Mouse (Mus musculus) hindbrain, embryonic 12.5 days (tissue): ENCODE results near the gene Noc2l. TPM values are rescaled to one million over a fixed set of nuclear protein-coding genes. Genes with fewer than 3 reads are reported as not detected.

Experiments used
- ATAC-seq: fragments of 200-750 bp; cut with Nextera tagmentation; 2 replicates; pipeline ENCODE4 v1.8.0; 2017; ENCODE audit warnings: moderate TSS enrichment; ENCODE audit not compliant: low FRiP score
- H3K27ac ChIP-seq: fragments of 300-500 bp; sonication (generic); 2 replicates; pipeline ENCODE4 v1.5.1; 2016; ENCODE audit warnings: mild to moderate bottlenecking
- H3K27me3 ChIP-seq: fragments of 300-500 bp; sonication (generic); 2 replicates; pipeline ENCODE4 v1.6.1; 2016; ENCODE audit warnings: mild to moderate bottlenecking
- H3K36me3 ChIP-seq: fragments of 300-500 bp; sonication (generic); 2 replicates; pipeline ENCODE4 v1.6.1; 2016; ENCODE audit warnings: mild to moderate bottlenecking
- H3K4me1 ChIP-seq: fragments of 300-500 bp; sonication (generic); 2 replicates; pipeline ENCODE4 v1.6.1; 2016
- H3K4me2 ChIP-seq: fragments of 300-500 bp; sonication (generic); replicated peaks from 2 replicates; pipeline ENCODE4 v1.6.1; 2016; ENCODE audit warnings: mild to moderate bottlenecking
- H3K4me3 ChIP-seq: fragments of 300-500 bp; sonication (generic); 2 replicates; pipeline ENCODE4 v1.5.1; 2016; ENCODE audit warnings: mild to moderate bottlenecking
- H3K9ac ChIP-seq: fragments of 300-500 bp; sonication (generic); 2 replicates; pipeline ENCODE4 v1.6.1; 2016; ENCODE audit warnings: mild to moderate bottlenecking, moderate library complexity
- H3K9me3 ChIP-seq: fragments of 300-500 bp; sonication (generic); replicated peaks from 2 replicates; pipeline ENCODE4 v1.6.1; 2016; ENCODE audit warnings: mild to moderate bottlenecking
- WGBS: fragments of 180-500 bp; shearing (Covaris S2); methylation state at CpG from one replicate; pipeline ENCODE4 v1.1.7; 2016; 5-methylcytosine and 5-hydroxymethylcytosine counted together
- polyA plus RNA-seq: library from polyadenylated mRNA; unstranded; fragments of >200 nt; fragmentation: Nextera tagmentation; extraction: Ambion mirVana; gene quantifications from 2 replicates; pipeline ENCODE4 v1.2.1, GENCODE M21; 2016

Gene Noc2l
- polyA plus RNA-seq, result 71.1 and 76.7 TPM in 2 replicates

DNA sequence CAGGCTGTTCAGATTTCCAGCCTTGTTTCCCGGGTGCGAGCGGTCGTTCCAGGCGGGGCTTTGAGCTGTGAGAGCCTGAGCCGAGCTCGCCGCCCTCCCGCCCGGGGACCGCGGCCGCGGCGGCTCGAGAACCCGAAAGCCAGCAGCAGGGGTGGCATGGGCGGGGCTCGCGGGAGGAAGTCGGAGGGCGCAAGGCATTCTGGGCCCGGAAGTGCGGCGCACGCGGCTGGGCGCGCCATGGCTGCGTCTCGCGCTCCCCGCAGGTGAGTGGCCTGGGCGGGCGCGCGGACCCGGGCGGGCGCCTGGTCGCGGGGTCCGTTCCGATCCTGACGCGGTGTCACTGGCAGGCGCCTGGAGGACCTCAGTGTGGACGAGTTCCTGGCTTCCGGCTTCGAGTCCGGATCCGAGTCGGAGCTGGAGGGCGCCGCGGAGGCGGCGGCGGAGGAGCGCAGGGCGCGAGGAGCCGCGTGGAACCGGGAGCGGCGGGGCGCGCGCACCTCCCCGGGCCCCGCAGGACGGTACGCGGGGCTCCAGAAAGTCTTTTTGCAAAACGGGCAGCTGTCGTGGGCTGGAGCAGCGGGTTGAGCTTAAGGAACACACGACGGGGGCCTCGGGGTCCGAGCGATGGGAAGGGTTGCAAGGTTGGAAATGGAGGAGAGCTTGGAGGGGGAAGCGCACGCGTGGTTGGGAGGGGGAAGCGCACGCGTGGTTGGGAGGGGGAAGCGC lies at the start of gene Noc2l:
Noc2l (plus strand) TSS at position 203 of the 726 bp plus-strand sequence.
- peaks cover 50% of the 10 kb centered on the region for H3K36me3 ChIP-seq
- H3K4me2 ChIP-seq, result peak within 1 kb of the TSS; percentile 85
- H3K9ac ChIP-seq, result peak within 1 kb of the TSS; percentile 81
- peak; percentile 88 for ATAC-seq
- H3K27me3 ChIP-seq, result no peaks in the 10 kb centered on the region
- peak within 1 kb of the TSS; percentile 75 for H3K4me3 ChIP-seq
- WGBS, result under 1% methylated on average over 78 of the region's 90 CpGs
- peaks cover 21% of the 10 kb centered on the region for H3K4me1 ChIP-seq
- H3K9me3 ChIP-seq, result no peaks in the 10 kb centered on the region
- peak within 1 kb of the TSS; percentile 91 for H3K27ac ChIP-seq

DNA sequence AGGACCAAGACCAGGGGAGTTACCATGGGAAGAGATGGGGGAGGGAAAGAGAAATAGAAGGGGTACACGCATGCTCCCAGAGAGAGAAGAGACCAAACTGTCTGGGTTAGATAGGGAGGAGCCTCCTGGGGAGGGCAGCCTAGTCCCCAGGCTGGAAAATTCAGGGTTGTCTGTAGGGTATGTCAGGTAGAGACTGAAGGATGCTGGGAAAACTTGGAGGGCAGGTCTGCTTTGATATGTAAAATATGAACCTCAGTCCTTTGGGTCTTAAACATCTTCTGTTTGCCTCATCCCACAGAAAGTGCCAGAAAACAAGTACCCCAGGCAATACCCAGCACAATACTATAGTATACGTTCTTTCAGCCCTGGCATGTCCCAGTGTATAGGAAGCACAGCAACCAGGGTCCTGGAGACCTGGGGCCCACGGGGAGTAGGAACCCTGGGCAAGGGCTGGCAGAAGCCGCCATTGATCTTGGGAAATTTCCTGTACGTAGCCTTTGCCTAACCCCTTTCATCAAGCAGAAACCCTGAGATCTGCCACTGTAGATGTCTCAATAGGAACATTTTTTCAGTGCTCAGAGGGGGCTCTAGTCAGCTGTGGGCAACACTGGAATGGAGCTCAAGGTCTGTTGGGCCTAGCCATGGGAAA lies 47.5 kb upstream of the Noc2l start:
- no peaks in the 10 kb centered on the region for H3K9me3 ChIP-seq
- H3K4me2 ChIP-seq, result peak overlapping the region; percentile 32; the same call in 1 of the 2 replicates
- H3K4me3 ChIP-seq, result no peak overlapping the region
- peaks cover 33% of the 10 kb centered on the region for H3K36me3 ChIP-seq
- peak; percentile 1; the same call in 1 of the 2 replicates for ATAC-seq
- WGBS, result 31% methylated on average over 5 of the region's 5 CpGs
- peak overlapping the region; percentile 87 for H3K27ac ChIP-seq
- peaks cover 96% of the 10 kb centered on the region for H3K4me1 ChIP-seq
- no peaks in the 10 kb centered on the region for H3K27me3 ChIP-seq
- peak overlapping the region; percentile 23; the same call in 1 of the 2 replicates for H3K9ac ChIP-seq

DNA sequence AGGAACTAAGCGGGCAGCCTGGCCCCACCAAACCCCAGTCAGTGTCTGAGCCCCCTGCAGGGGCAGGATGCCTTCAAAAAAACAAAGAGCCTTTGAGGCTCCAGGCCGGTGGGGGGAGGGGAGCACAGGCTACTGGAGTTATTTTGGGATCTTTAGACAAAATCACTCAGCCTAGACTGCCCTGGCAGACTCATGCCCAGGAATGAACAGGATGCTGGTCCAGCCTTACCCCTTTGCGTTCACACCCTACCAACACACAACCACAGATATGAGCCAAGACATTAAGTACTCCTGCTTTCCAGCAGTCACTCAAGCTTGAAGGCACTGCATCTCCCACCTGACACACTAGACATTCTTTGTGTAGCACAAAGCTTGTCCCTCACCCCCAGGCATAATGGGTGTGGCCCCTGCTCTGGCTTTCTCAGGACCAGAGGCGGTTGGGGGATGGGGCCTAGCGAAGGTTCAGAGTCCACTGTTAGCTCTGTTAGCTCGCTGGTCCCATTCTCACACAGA lies 46.9 kb upstream of the Noc2l start:
- peak overlapping the region; percentile 32 for H3K4me2 ChIP-seq
- H3K9me3 ChIP-seq, result no peaks in the 10 kb centered on the region
- H3K27ac ChIP-seq, result peak overlapping the region; percentile 87
- H3K9ac ChIP-seq, result peak overlapping the region; percentile 23; the same call in 1 of the 2 replicates
- no peaks in the 10 kb centered on the region for H3K27me3 ChIP-seq
- peak; percentile 53 for ATAC-seq
- WGBS, result 5% methylated on average over 6 of the region's 6 CpGs
- H3K36me3 ChIP-seq, result peaks cover 33% of the 10 kb centered on the region
- H3K4me1 ChIP-seq, result peaks cover 96% of the 10 kb centered on the region
- H3K4me3 ChIP-seq, result no peak overlapping the region; the same call in 1 of the 2 replicates

DNA sequence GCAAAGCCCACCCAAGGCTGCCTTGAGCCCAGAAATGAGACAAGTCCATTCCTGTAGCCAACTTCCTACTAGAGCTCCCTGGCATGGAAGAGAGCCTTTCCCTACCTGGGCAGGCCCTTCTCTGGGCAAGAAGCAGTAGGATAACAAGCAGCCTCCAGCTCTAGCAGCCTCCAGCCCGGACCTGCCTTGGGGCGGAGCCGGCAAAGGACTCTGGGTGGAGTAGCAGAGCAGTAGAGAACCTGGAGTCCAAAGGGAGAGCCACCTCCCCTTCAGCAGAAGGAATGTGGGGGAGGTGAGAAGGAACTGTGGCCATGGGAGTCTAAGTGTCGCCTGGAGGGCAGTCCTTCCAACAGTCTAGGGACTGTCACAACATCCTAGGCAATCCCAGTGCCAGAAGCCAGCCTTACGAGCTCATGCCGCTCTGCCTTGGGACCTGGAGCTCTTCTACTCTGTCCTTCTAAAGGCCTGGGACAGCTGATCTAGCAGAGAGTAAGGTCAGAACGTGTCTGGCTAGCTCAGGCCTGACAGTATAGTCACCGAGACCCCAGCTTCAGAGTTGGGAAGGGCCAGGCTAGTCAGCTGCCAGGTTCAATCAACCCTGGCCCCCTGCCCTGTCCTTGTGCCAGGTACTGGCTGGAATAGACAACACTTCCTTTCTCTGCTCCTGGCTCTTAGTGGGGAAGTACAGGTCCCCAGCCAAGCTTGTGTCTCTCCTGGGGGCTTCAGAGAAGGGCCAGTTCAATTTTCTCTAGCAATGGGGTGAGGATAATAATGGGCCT lies 43.2 kb upstream of the Noc2l start:
- 59% methylated on average over 8 of the region's 8 CpGs for WGBS
- Histone ChIP-seq H3K9me3 (no peaks in the 10 kb centered on the region), H3K4me3 (peak overlapping the region; percentile 1; the same call in 1 of the 2 replicates), H3K27ac (peak overlapping the region; percentile 44; the same call in 1 of the 2 replicates), H3K4me1 (peaks cover 86% of the 10 kb centered on the region), H3K9ac (peak overlapping the region; percentile 42; the same call in 1 of the 2 replicates), H3K36me3 (peaks cover 32% of the 10 kb centered on the region), H3K27me3 (no peaks in the 10 kb centered on the region), H3K4me2 (0 out of 2 replicates have a peak overlapping the region, but pooled peaks have one; percentile 3)
- ATAC-seq, result no peak

DNA sequence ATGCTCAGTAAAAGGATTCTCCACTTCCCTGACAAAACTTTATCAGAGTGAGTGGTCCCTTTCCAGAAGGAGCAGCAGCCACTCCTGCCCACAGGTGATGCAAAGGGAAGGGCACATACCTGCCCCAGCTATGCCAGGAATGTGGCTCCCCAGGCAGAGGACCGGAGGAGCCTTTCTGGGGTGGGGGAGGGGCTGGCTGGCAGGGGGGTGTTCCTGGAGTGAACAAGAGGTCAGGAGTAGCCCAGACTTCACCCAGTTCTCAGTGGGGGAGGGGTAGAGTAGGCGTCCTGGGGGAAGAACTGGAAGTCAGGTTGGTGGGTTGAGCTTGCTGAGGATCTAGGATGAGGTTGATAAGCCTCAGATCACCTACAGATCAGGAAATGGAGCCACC lies 42.6 kb upstream of the Noc2l start:
- ATAC-seq, result no peak
- Histone ChIP-seq H3K9me3 (no peaks in the 10 kb centered on the region), H3K4me1 (peaks cover 80% of the 10 kb centered on the region), H3K9ac (peak overlapping the region; percentile 23; the same call in 1 of the 2 replicates), H3K27ac (no peak overlapping the region), H3K27me3 (no peaks in the 10 kb centered on the region), H3K4me2 (0 out of 2 replicates have a peak overlapping the region, but pooled peaks have one; percentile 3), H3K4me3 (no peak overlapping the region; the same call in 1 of the 2 replicates), H3K36me3 (peaks cover 32% of the 10 kb centered on the region)
- 10% methylated on average over 2 of the region's 2 CpGs for WGBS

DNA sequence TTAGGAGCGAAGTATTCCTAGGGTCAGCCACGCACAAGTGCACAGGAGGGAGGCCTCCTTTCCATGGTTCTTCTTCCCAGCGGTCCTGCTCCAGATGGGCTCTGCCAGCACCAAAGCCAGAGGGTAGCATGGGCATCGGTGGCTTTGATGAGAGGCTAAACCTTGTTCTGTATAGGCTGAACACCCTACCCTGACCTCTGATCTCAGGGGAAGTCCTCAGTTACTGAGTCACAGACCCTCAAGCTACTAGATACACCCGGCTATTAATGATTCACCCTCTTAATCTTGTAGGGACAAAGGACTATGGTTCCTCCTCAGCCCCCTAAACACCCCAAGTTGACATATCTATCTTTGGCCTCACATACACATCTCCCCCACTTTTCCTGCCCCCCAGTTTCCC lies 41.9 kb upstream of the Noc2l start:
- no peak for ATAC-seq
- H3K36me3 ChIP-seq, result peaks cover 32% of the 10 kb centered on the region
- peaks cover 76% of the 10 kb centered on the region for H3K4me1 ChIP-seq
- peak overlapping the region; percentile 19; the same call in 1 of the 2 replicates for H3K9ac ChIP-seq
- H3K27me3 ChIP-seq, result no peaks in the 10 kb centered on the region
- peak overlapping the region; percentile 94 for H3K4me3 ChIP-seq
- H3K27ac ChIP-seq, result peak overlapping the region; percentile 17; the same call in 1 of the 2 replicates
- 64% methylated on average over 5 of the region's 5 CpGs for WGBS
- H3K4me2 ChIP-seq, result peak overlapping the region; percentile 89
- no peaks in the 10 kb centered on the region for H3K9me3 ChIP-seq

DNA sequence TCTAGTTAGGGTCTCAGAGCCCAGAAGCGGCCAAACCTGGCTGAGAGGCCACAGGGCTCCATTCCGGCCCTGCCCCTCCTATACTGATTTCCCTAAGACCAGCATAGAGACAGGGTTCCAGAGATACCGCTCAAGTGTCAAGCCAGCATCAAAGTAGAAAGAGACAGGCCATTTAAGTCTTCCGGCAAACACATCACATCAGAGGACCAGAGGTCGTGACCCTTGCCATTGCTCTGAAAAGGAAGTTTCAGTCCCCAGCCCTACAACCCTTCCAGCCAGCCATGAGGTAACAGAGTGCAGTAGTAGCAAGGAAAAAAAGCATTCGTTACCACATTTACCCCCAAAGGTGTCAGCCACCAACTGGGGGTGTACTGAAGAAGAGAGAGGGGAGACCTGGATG lies 41.5 kb upstream of the Noc2l start:
- Histone ChIP-seq H3K4me1 (peaks cover 71% of the 10 kb centered on the region), H3K9ac (peak overlapping the region; percentile 19; the same call in 1 of the 2 replicates), H3K27ac (peak overlapping the region; percentile 17; the same call in 1 of the 2 replicates), H3K9me3 (no peaks in the 10 kb centered on the region), H3K4me3 (peak overlapping the region; percentile 94), H3K27me3 (no peaks in the 10 kb centered on the region), H3K36me3 (peaks cover 32% of the 10 kb centered on the region), H3K4me2 (peak overlapping the region; percentile 89)
- 21% methylated on average over 6 of the region's 6 CpGs for WGBS
- no peak for ATAC-seq

DNA sequence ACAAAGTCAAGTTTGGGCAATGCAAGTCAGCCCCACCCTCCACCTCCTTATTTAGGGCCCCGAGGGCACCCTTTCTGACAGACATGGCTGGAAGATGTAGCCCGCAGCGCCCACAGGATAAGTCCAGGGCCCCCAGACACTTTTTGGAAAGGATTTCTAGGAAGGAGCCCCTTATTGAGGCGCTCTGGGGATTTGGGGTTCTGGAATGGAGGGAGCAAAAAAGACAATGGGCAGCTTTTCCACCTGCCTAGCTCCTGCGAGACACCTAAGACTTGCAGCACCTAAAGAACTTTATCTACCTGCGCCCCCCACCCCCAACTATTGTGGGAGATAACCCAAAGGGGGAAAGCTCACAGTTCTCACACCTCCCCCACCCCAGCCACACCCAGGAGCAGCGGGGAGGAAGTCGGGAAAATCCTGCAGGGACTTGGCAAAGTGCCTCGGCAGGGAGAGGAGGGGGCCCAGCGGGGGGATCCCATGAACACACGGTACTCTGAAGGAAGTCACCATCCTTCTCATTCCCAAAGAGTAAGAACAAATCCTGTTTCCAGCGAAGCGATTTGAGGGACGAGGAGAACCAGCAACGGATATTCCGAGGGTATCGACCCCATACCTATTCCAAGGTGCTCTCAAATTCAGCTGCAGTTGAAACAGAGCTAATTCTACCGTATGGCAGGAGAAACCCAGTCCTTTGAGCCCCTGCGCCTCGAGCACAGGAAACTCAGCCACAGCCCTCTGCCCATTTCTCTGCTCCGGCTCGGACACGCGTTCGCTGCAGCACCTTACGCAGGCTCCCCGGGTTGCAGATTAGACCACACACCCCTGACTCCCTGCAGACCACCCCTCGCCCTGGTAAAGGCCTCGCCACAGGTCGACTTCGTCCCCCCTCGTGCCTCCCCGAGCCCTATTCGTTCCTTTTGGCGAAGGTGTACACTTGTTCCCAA lies 39.6 kb upstream of the Noc2l start:
- peak overlapping the region; percentile 94 for H3K4me3 ChIP-seq
- H3K4me1 ChIP-seq, result peaks cover 53% of the 10 kb centered on the region
- 4% methylated on average over 35 of the region's 35 CpGs for WGBS
- H3K4me2 ChIP-seq, result peak overlapping the region; percentile 89
- H3K27ac ChIP-seq, result peak overlapping the region; percentile 90
- H3K27me3 ChIP-seq, result no peaks in the 10 kb centered on the region
- no peaks in the 10 kb centered on the region for H3K9me3 ChIP-seq
- H3K9ac ChIP-seq, result peak overlapping the region; percentile 97
- H3K36me3 ChIP-seq, result peaks cover 30% of the 10 kb centered on the region
- ATAC-seq, result no peak

DNA sequence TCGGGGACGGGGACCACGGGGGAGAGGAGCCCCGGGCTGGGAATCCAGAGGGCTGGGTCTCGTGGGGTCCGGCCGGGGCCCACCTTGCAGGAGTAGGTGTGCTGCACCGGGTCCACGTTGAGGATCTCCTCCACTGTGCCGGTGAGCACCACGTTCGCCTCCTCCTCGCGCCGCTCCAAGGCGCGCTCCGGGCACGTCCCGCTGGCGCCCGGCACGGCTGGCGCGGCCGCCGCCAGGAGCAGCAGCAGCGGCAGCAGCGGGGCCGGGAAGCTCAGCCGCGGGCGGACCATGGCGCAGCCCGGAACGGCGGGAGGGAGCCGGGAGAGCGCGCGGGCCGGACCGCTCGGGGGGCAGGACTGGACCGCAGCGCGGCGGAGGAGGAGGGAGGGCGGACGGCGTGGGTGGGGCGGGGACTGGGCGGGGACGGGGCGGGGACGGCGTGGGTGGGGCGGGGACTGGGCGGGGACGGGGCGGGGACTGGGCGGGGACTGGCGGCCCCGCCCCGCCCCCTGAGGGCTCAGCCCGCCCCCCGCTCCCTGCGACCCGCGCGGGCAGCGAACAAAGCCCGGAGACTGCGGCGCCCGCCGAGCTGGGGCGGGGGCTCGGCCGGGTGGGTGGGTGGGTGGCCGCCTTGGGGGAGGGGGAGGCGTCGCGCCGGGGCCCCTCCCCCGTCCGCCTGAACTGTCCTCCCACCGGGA lies 38.5 kb upstream of the Noc2l start, which contains the start of gene Agrn:
Agrn (minus strand) TSS at position 358 of the 698 bp plus-strand sequence.
- Histone ChIP-seq H3K9me3 (no peaks in the 10 kb centered on the region), H3K4me2 (peak within 1 kb of the TSS; percentile 89), H3K4me3 (peak within 1 kb of the TSS; percentile 94), H3K27ac (peak within 1 kb of the TSS; percentile 96), H3K27me3 (no peaks in the 10 kb centered on the region), H3K4me1 (peaks cover 43% of the 10 kb centered on the region), H3K36me3 (peaks cover 20% of the 10 kb centered on the region), H3K9ac (peak within 1 kb of the TSS; percentile 97)
- 1% methylated on average over 52 of the region's 88 CpGs for WGBS
- peak; percentile 81 for ATAC-seq

DNA sequence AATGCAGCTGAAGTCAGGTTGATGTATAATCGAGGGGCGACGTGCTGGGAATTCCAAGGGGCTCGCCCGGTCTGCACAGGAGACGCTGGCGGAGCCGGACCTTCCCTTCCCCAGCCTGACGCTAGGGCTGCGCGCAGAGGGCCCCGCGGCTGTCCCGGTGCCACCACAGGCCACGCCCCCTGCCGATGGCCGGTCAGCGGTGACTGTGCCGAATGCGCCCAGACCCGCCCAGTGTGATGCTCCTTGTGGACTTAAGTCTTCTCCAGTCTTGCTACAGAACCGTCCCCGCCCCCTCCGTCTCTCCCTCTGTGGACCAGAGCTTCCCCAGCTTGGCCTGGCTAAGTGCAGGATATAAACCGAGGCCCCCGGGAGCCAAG lies 38.0 kb upstream of the Noc2l start:
- Histone ChIP-seq H3K9me3 (no peaks in the 10 kb centered on the region), H3K4me3 (peak overlapping the region; percentile 94), H3K4me1 (peaks cover 43% of the 10 kb centered on the region), H3K36me3 (peaks cover 15% of the 10 kb centered on the region), H3K4me2 (peak overlapping the region; percentile 89), H3K27ac (peak overlapping the region; percentile 96), H3K27me3 (no peaks in the 10 kb centered on the region), H3K9ac (peak overlapping the region; percentile 97)
- under 1% methylated on average over 25 of the region's 26 CpGs for WGBS
- peak; percentile 96 for ATAC-seq
